Mouse (Mus musculus): ENCODE measurements around the gene Slc25a43. TPM values are rescaled to one million over a fixed set of nuclear protein-coding genes. Genes with fewer than 3 reads are reported as not detected.
A peak's percentile ranks its signal among the peaks of the same experiment; 100 is the strongest.

The Slc25a43 gene
- total RNA-seq, 2 experiments from 2014 or later, result 1.0 to 4.3 TPM

DNA sequence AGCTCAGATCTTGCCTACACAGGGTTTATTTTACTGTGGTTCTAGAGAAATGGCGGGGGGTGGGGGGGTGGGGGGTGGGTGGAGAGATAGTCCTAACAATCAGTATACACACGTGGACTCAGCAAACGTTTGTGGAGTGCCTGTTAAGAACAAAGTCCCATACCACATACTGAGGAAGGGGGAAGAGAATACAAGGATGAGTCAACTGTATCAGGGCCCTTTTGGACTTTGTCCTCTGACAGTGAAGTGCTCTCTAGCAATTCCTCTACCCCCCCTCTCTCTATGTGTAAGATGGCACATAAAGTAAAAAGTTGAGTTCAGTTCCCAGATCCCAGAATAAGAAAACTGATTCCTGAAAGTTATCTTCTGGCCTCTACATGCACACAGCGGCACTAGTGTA is 76.1 kb downstream of the Slc25a43 start:
- ATAC-seq (replicated peaks; ENCODE audit: poor library complexity, severe bottlenecking), result no peak

DNA sequence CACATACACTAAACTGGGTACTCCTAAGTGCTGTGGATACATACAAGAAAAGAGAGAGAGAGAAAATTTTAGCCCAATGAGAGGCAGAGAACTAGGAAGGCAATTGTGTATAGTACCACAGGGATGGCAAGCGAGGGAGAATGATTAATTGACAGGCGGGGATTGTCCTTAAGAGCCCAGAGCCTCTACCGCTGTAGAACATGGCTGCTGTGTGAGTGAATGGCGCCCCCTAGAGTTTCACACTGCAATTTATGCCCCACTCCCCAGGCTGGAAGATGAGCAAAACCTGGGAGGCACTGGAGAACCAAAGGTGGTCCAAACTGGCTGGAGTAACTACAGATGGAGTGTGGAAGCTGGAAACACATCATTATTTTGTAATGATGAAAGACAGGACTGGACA is 76.7 kb downstream of the Slc25a43 start:
- peak; percentile 72 for ATAC-seq (replicated peaks; ENCODE audit: poor library complexity, severe bottlenecking)

DNA sequence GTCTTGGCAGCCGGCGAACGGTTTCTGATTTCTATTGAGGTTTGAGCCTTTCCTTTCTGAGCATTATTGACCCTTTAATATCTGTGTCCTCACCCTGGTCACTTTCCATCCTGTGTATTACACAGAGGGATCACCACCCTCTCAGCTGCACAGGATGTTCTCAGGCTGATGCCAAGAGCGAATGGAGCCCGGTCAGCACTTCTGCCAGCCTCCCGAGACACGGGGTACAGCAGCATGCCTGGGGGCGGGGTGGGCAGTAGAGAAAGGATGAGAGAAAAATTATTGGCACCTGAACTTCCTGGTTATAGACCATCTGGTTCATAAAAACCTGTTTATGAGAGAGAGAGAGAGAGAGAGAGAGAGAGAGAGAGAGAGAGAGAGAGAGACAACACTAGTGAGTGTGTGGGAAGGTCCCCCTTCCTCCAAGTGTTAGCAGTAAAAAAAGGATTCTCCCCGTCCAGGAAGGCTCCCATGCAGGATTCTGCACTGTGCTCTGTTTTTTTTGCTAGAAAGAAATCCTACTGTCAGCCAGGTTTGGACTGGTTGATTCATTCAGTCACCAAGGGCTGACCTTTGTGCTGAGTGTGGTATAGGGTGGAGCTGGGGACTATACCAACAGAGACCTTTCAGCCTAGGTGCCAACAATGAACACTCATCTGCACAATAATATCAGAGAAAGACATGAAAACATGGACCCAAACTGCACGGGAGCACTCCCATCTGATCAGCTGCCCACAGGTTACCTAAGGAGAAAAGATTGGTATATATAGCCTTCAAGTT is 80.7 kb downstream of the Slc25a43 start:
- no peak for ATAC-seq (replicated peaks; ENCODE audit: poor library complexity, severe bottlenecking)

DNA sequence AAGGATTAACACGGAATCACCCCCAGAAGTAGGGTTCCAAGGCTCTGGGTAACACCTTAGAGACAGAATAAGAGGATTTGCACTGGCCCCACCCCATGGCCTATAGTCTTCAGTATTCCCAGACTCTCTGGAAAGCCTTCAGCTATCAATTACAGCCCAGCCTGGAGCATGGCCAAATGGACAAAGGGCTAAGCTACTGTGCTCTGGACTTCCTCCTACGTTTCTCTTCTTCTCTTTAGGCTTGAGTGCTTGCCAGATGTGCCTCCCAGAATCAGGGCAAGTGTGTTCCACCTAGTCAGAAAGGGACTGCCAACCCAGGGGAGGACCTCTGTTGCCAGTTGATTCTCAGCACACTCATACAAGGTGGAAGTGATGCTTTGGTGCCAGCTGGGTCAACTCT is 81.6 kb downstream of the Slc25a43 start:
- ATAC-seq (replicated peaks; ENCODE audit: poor library complexity, severe bottlenecking), result no peak

Other genes starting within 250 kb of the Slc25a43 start
- 29.8 and 43.6 TPM in 2 replicates for gene Pgrmc1, start 145.5 kb upstream of the Slc25a43 start, total RNA-seq (2014; fragmentation: Nextera tagmentation)
- gene Pgrmc1, start 145.5 kb upstream of the Slc25a43 start, total RNA-seq (2017), result 52.1 and 69.9 TPM in 2 replicates
- 1.6 and 2.6 TPM in 2 replicates for gene Akap17b, start 98.3 kb upstream of the Slc25a43 start, total RNA-seq (2014; fragmentation: Nextera tagmentation)
- 3.4 and 3.8 TPM in 2 replicates for gene Akap17b, start 98.3 kb upstream of the Slc25a43 start, total RNA-seq (2017)
- 933 and 1,044 TPM in 2 replicates for gene Slc25a5, start 52.0 kb downstream of the Slc25a43 start, total RNA-seq (2014; fragmentation: Nextera tagmentation)
- 865 and 1,012 TPM in 2 replicates for gene Slc25a5, start 52.0 kb downstream of the Slc25a43 start, total RNA-seq (2017)
- gene Ube2a, start 130.2 kb downstream of the Slc25a43 start, total RNA-seq (2014; fragmentation: Nextera tagmentation), result 108 and 126 TPM in 2 replicates
- gene Ube2a, start 130.2 kb downstream of the Slc25a43 start, total RNA-seq (2017), result 12.7 and 28.0 TPM in 2 replicates
- gene C330007P06Rik, start 130.5 kb downstream of the Slc25a43 start, total RNA-seq (2014; fragmentation: Nextera tagmentation), result 26.3 and 26.8 TPM in 2 replicates
- gene C330007P06Rik, start 130.5 kb downstream of the Slc25a43 start, total RNA-seq (2017), result 70.1 and 71.1 TPM in 2 replicates
- 17.9 and 19.6 TPM in 2 replicates for gene Nkrf, start 159.2 kb downstream of the Slc25a43 start, total RNA-seq (2014; fragmentation: Nextera tagmentation)
- 12.9 and 14.1 TPM in 2 replicates for gene Nkrf, start 159.2 kb downstream of the Slc25a43 start, total RNA-seq (2017)
- 34.2 and 37.0 TPM in 2 replicates for gene Sept6, start 248.1 kb downstream of the Slc25a43 start, total RNA-seq (2014; fragmentation: Nextera tagmentation)
- gene Sept6, start 248.1 kb downstream of the Slc25a43 start, total RNA-seq (2017), result 39.6 and 44.2 TPM in 2 replicates